Mouse (Mus musculus): Measurements from ENCODE around the gene Atl3. TPM values are rescaled to one million over a fixed set of nuclear protein-coding genes. Genes with fewer than 3 reads are reported as not detected.
A peak's percentile ranks its signal among the peaks of the same experiment; 100 is the strongest.

Gene Atl3
- polyA plus RNA-seq, 1 experiment: 0.11 TPM

GRCm38 (mm10) chr19:7481541-7482265, 12.1 kb upstream of the Atl3 start:
- no peak for TF ChIP-seq TAL1 (IDR thresholded peaks at IDR 0.05; ENCODE audit: low read length)
- no peak for TF ChIP-seq GATA1 (IDR thresholded peaks at IDR 0.05; ENCODE audit: low read length)
- Histone ChIP-seq H3K27me3 (ENCODE audit: control insufficient read depth) (no peaks in the 10 kb centered on the region), H3K36me3 (ENCODE audit: control insufficient read depth) (peaks cover 32% of the 10 kb centered on the region), H3K9me3 (ENCODE audit: control insufficient read depth, low read length) (no peaks in the 10 kb centered on the region), H3K4me1 (ENCODE audit: control insufficient read depth) (peaks cover 32% of the 10 kb centered on the region), H3K4me3 (replicated peaks) (peak overlapping the region; percentile 95)

DNA sequence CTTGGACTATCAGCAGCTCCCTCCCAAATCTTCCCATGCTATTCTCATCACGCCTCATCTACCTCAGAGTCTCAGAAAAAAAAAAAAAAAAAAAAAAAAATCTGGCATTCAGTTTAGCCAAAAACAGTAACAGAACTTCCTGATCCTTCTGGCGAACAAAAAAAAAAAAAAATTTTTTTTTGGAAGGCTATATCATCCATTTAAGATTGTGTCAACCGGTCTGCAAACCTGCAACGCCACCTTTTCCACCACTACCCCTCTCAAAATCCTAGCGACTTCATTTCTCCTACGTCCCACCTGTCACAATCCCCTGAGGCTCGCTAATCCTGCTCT, 11.6 kb upstream of the Atl3 start:
- H3K4me3 ChIP-seq (replicated peaks): peak overlapping the region; percentile 95
- H3K4me1 ChIP-seq (ENCODE audit: control insufficient read depth): peaks cover 32% of the 10 kb centered on the region
- no peaks in the 10 kb centered on the region for H3K27me3 ChIP-seq (ENCODE audit: control insufficient read depth)
- TF ChIP-seq TAL1 (IDR thresholded peaks at IDR 0.05; ENCODE audit: low read length) (no peak), GATA1 (IDR thresholded peaks at IDR 0.05; ENCODE audit: low read length) (no peak)
- H3K9me3 ChIP-seq (ENCODE audit: control insufficient read depth, low read length): no peaks in the 10 kb centered on the region
- peaks cover 26% of the 10 kb centered on the region for H3K36me3 ChIP-seq (ENCODE audit: control insufficient read depth)

GRCm38 (mm10) chr19:7482599-7483511, 11.0 kb upstream of the Atl3 start, which contains the start of gene Rtn3:
Gene Rtn3, minus strand, starts transcription at chr19:7483281.
- Histone ChIP-seq H3K36me3 (ENCODE audit: control insufficient read depth) (peaks cover 21% of the 10 kb centered on the region), H3K4me1 (ENCODE audit: control insufficient read depth) (peaks cover 32% of the 10 kb centered on the region), H3K9me3 (ENCODE audit: control insufficient read depth, low read length) (no peaks in the 10 kb centered on the region), H3K27me3 (ENCODE audit: control insufficient read depth) (no peaks in the 10 kb centered on the region), H3K4me3 (replicated peaks) (peak within 1 kb of the TSS; percentile 95)
- TF ChIP-seq TAL1 (IDR thresholded peaks at IDR 0.05; ENCODE audit: low read length): no peak

GRCm38 (mm10) chr19:7483512-7483882, 10.3 kb upstream of the Atl3 start:
- Histone ChIP-seq H3K4me1 (ENCODE audit: control insufficient read depth) (peaks cover 32% of the 10 kb centered on the region), H3K36me3 (ENCODE audit: control insufficient read depth) (peaks cover 16% of the 10 kb centered on the region), H3K27me3 (ENCODE audit: control insufficient read depth) (no peaks in the 10 kb centered on the region), H3K9me3 (ENCODE audit: control insufficient read depth, low read length) (no peaks in the 10 kb centered on the region), H3K4me3 (replicated peaks) (peak overlapping the region; percentile 95)
- no peak for TF ChIP-seq GATA1 (IDR thresholded peaks at IDR 0.05; ENCODE audit: low read length)
- TF ChIP-seq TAL1 (IDR thresholded peaks at IDR 0.05; ENCODE audit: low read length): no peak

- TF ChIP-seq GATA1 (IDR thresholded peaks at IDR 0.05; ENCODE audit: low read length) (no peak), TAL1 (IDR thresholded peaks at IDR 0.05; ENCODE audit: low read length) (no peak)
- Histone ChIP-seq H3K36me3 (ENCODE audit: control insufficient read depth) (peaks cover 13% of the 10 kb centered on the region), H3K27me3 (ENCODE audit: control insufficient read depth) (no peaks in the 10 kb centered on the region), H3K4me3 (replicated peaks) (peak overlapping the region; percentile 95), H3K4me1 (ENCODE audit: control insufficient read depth) (peaks cover 32% of the 10 kb centered on the region), H3K9me3 (ENCODE audit: control insufficient read depth, low read length) (no peaks in the 10 kb centered on the region)
Observed at GRCm38 (mm10) chr19:7484076-7484475, 9.8 kb upstream of the Atl3 start.

DNA sequence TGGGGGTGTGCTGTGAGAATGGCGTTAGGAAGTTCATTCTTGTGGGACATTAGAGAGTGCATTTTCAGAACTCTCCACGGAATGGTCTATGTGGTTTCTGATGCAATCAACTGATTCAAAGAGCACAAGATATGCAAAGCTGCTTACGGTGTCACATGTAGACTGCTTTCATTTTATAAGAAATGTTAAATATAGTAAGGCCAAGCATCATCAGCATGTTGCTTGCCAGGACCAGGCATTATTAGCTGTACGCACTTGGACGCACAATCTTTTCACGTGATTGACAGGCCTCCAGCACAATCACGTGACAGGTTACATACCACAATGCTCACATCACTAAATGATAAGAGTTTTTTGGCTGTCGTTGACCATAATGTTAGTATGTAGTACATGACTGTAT, 6.2 kb upstream of the Atl3 start:
- Histone ChIP-seq H3K4me1 (ENCODE audit: control insufficient read depth) (peaks cover 23% of the 10 kb centered on the region), H3K36me3 (ENCODE audit: control insufficient read depth) (peaks cover 11% of the 10 kb centered on the region), H3K4me3 (replicated peaks) (no peak overlapping the region), H3K27me3 (ENCODE audit: control insufficient read depth) (no peaks in the 10 kb centered on the region), H3K9me3 (ENCODE audit: control insufficient read depth, low read length) (no peaks in the 10 kb centered on the region)
- TF ChIP-seq GATA1 (IDR thresholded peaks at IDR 0.05; ENCODE audit: low read length) (no peak), TAL1 (IDR thresholded peaks at IDR 0.05; ENCODE audit: low read length) (no peak)

- H3K4me3 ChIP-seq (replicated peaks): no peak overlapping the region
- peaks cover 12% of the 10 kb centered on the region for H3K36me3 ChIP-seq (ENCODE audit: control insufficient read depth)
- no peaks in the 10 kb centered on the region for H3K9me3 ChIP-seq (ENCODE audit: control insufficient read depth, low read length)
- TF ChIP-seq GATA1 (IDR thresholded peaks at IDR 0.05; ENCODE audit: low read length) (no peak), TAL1 (IDR thresholded peaks at IDR 0.05; ENCODE audit: low read length) (no peak)
- peaks cover 38% of the 10 kb centered on the region for H3K4me1 ChIP-seq (ENCODE audit: control insufficient read depth)
- no peaks in the 10 kb centered on the region for H3K27me3 ChIP-seq (ENCODE audit: control insufficient read depth)
Observed at GRCm38 (mm10) chr19:7491960-7492359, 1.9 kb upstream of the Atl3 start.

GRCm38 (mm10) chr19:7492682-7493081, 1.2 kb upstream of the Atl3 start:
- peaks cover 41% of the 10 kb centered on the region for H3K4me1 ChIP-seq (ENCODE audit: control insufficient read depth)
- H3K27me3 ChIP-seq (ENCODE audit: control insufficient read depth): no peaks in the 10 kb centered on the region
- no peak overlapping the region for H3K4me3 ChIP-seq (replicated peaks)
- no peak for TF ChIP-seq TAL1 (IDR thresholded peaks at IDR 0.05; ENCODE audit: low read length)
- no peak for TF ChIP-seq GATA1 (IDR thresholded peaks at IDR 0.05; ENCODE audit: low read length)
- H3K36me3 ChIP-seq (ENCODE audit: control insufficient read depth): peaks cover 12% of the 10 kb centered on the region
- no peaks in the 10 kb centered on the region for H3K9me3 ChIP-seq (ENCODE audit: control insufficient read depth, low read length)

Data from erythroblast, embryonic 14.5 days (primary cell).